Comparison of ENCODE assay signal across 8 mouse cellular contexts in genomic region chr5:48371890-48372766, GRCm38 (mm10). TPM values are rescaled to one million over a fixed set of nuclear protein-coding genes. Genes with fewer than 3 reads are reported as not detected.
DNase-seq lines count a peak whose midpoint lies in the region; ATAC-seq and TF ChIP-seq lines count a peak whose summit lies in the region.

No protein-coding gene starts in this region.

- intact Hi-C loops in heart, adult 2 months (cut with DNase I) = no loop called here

- peak overlapping the region; percentile 80 for H3K4me3 ChIP-seq in embryonic facial prominence, embryonic 14.5 days (ENCODE audit: low read depth, low read length)
- H3K4me3 ChIP-seq in heart, adult 2 months = peak overlapping the region; percentile 68
- peak overlapping the region; percentile 96 for H3K4me3 ChIP-seq in limb, embryonic 13.5 days
- H3K4me3 ChIP-seq in midbrain, embryonic 16.5 days (ENCODE audit: low read depth, low read length) = peak overlapping the region; percentile 99

- H3K36me3 ChIP-seq in embryonic facial prominence, embryonic 14.5 days (ENCODE audit: control insufficient read depth, insufficient read depth, low read length) = peaks cover 23% of the 10 kb centered on the region
- H3K36me3 ChIP-seq in heart, adult 2 months (ENCODE audit: control insufficient read depth, insufficient read depth, low read length) = no peaks in the 10 kb centered on the region
- peaks cover 21% of the 10 kb centered on the region for H3K36me3 ChIP-seq in limb, embryonic 13.5 days
- H3K36me3 ChIP-seq in midbrain, embryonic 16.5 days (ENCODE audit: control insufficient read depth, insufficient read depth, low read length) = peaks cover 4% of the 10 kb centered on the region

- no peaks in the 10 kb centered on the region for H3K9me3 ChIP-seq in embryonic facial prominence, embryonic 14.5 days (ENCODE audit: control insufficient read depth, low read length)
- no peaks in the 10 kb centered on the region for H3K9me3 ChIP-seq in limb, embryonic 13.5 days
- no peaks in the 10 kb centered on the region for H3K9me3 ChIP-seq in midbrain, embryonic 16.5 days (replicated peaks; ENCODE audit: control insufficient read depth, low read length, poor library complexity, severe bottlenecking)

- H3K79me2 ChIP-seq in heart, adult 2 months (replicated peaks; ENCODE audit: control insufficient read depth, insufficient read depth, low read length) = no peaks in the 10 kb centered on the region

- under 1% methylated on average over 36 of the region's 44 CpGs for WGBS in embryonic facial prominence, embryonic 14.5 days
- WGBS in heart, adult 2 months = under 1% methylated on average over 44 of the region's 44 CpGs
- under 1% methylated on average over 44 of the region's 44 CpGs for WGBS in limb, embryonic 13.5 days
- WGBS in midbrain, embryonic 16.5 days = under 1% methylated on average over 44 of the region's 44 CpGs

- peak overlapping the region; percentile 60 for H3K4me2 ChIP-seq in embryonic facial prominence, embryonic 14.5 days (ENCODE audit: low read depth, low read length)
- H3K4me2 ChIP-seq in limb, embryonic 13.5 days (replicated peaks) = peak overlapping the region; percentile 72
- peak overlapping the region; percentile 73 for H3K4me2 ChIP-seq in midbrain, embryonic 16.5 days (ENCODE audit: low read length)

- TF ChIP-seq CTCF in heart, adult 2 months (IDR thresholded peaks at IDR 0.05) = no peak

- TF ChIP-seq POLR2A in heart, adult 2 months (IDR thresholded peaks at IDR 0.05; ENCODE audit: insufficient read depth, low read depth, low read length) = peak; percentile 64; the same call in 1 of the 2 replicates

- no peaks in the 10 kb centered on the region for H3K27me3 ChIP-seq in embryonic facial prominence, embryonic 14.5 days (replicated peaks; ENCODE audit: control insufficient read depth, insufficient read depth, low read length)
- no peaks in the 10 kb centered on the region for H3K27me3 ChIP-seq in heart, adult 2 months (ENCODE audit: control insufficient read depth, insufficient read depth, low read length)
- H3K27me3 ChIP-seq in limb, embryonic 13.5 days = no peaks in the 10 kb centered on the region
- no peaks in the 10 kb centered on the region for H3K27me3 ChIP-seq in midbrain, embryonic 16.5 days (ENCODE audit: control insufficient read depth, insufficient read depth, low read depth, low read length)

- H3K9ac ChIP-seq in embryonic facial prominence, embryonic 14.5 days (ENCODE audit: low read depth, low read length) = peak overlapping the region; percentile 76
- peak overlapping the region; percentile 98 for H3K9ac ChIP-seq in heart, adult 2 months (ENCODE audit: low read depth, low read length)
- H3K9ac ChIP-seq in limb, embryonic 13.5 days = peak overlapping the region; percentile 88
- peak overlapping the region; percentile 86 for H3K9ac ChIP-seq in midbrain, embryonic 16.5 days (ENCODE audit: low read depth, low read length)

- peaks cover 7% of the 10 kb centered on the region; the same call in 1 of the 2 replicates for H3K4me1 ChIP-seq in embryonic facial prominence, embryonic 14.5 days (ENCODE audit: control insufficient read depth, insufficient read depth, low read length)
- H3K4me1 ChIP-seq in heart, adult 2 months (ENCODE audit: control insufficient read depth, insufficient read depth, low read length) = peaks cover 1% of the 10 kb centered on the region; the same call in 1 of the 2 replicates
- peaks cover 10% of the 10 kb centered on the region; the same call in 1 of the 2 replicates for H3K4me1 ChIP-seq in limb, embryonic 13.5 days
- peaks cover 5% of the 10 kb centered on the region for H3K4me1 ChIP-seq in midbrain, embryonic 16.5 days (ENCODE audit: control insufficient read depth, insufficient read depth, low read length)

- H3K27ac ChIP-seq in embryonic facial prominence, embryonic 14.5 days (replicated peaks; ENCODE audit: low read depth, low read length) = peak overlapping the region; percentile 67; the same call in 1 of the 2 replicates
- H3K27ac ChIP-seq in heart, adult 2 months = peak overlapping the region; percentile 83
- no peak overlapping the region for H3K27ac ChIP-seq in limb, embryonic 13.5 days
- peak overlapping the region; percentile 77 for H3K27ac ChIP-seq in midbrain, embryonic 16.5 days (ENCODE audit: low read length)

- peak; percentile 100 for ATAC-seq in embryonic facial prominence, embryonic 14.5 days (ENCODE audit: low read depth)
- peak; percentile 100 for ATAC-seq in limb, embryonic 13.5 days (ENCODE audit: low FRiP score, low read depth)
- peak; percentile 100 for ATAC-seq in midbrain, embryonic 16.5 days

- no peak for TF ChIP-seq EP300 in heart, adult 2 months (IDR thresholded peaks at IDR 0.05; ENCODE audit: insufficient read depth, low read depth, low read length)

- peak; percentile 99 for DNase-seq in 3T3-L1 (ENCODE audit: low read depth, low spot score)
- peak; percentile 69 to 89 for DNase-seq in adrenal gland, postnatal 4 days (ENCODE audit: low spot score in 2 of 2)
- peak; percentile 98 for DNase-seq in embryonic facial prominence, embryonic 14.5 days (ENCODE audit: low spot score)
- DNase-seq in heart, adult 2 months = peak; percentile 94
- peak; percentile 92 to 95 for DNase-seq in kidney, adult 8-10 months
- DNase-seq in spleen, postnatal 10 days (ENCODE audit: low spot score in 2 of 2) = peak; percentile 81 to 94

RNA-seq across cellular contexts. Expression of gene 5730480H06Rik, which starts 44.4 kb away (rescaled TPM):
- total RNA-seq in adrenal gland, postnatal 4 days (2021) = 10 to 100 TPM; 26.0 to 27.4 TPM
- 23.2 and 24.2 TPM in 2 replicates for polyA plus RNA-seq in embryonic facial prominence, embryonic 14.5 days (2014; fragmentation: Nextera tagmentation; extraction: Ambion mirVana)
- total RNA-seq in heart, adult 2 months (2021) = 1 to 10 TPM; 5.1 to 7.3 TPM
- polyA plus RNA-seq in heart, adult 2 months (2012; rRNA removed) = 3.3 and 6.2 TPM in 2 replicates
- polyA plus RNA-seq in limb, embryonic 13.5 days (2015; fragmentation: Nextera tagmentation; extraction: Ambion mirVana) = 25.3 and 26.9 TPM in 2 replicates
- 16.1 and 17.8 TPM in 2 replicates for polyA plus RNA-seq in midbrain, embryonic 16.5 days (2015; fragmentation: Nextera tagmentation; extraction: Ambion mirVana)
